Mouse (Mus musculus) testis, adult 10 weeks (tissue): ENCODE measurements around the gene Akp3. TPM values are rescaled to one million over a fixed set of nuclear protein-coding genes. Genes with fewer than 3 reads are reported as not detected.

ENCODE experiments used
- polyA plus RNA-seq: library from polyadenylated mRNA; stranded (reverse); fragments of 350-450 nt; fragmentation: Illumina TruSeq; extraction: RNeasy Lipid Tissue Mini Kit (QIAGEN cat#74804); gene quantifications from one replicate; pipeline ENCODE4 v1.2.3, GENCODE M21; 2014; ENCODE audit warnings: low read depth, low replicate concordance

Gene Akp3
- 0.20 TPM for polyA plus RNA-seq

DNA sequence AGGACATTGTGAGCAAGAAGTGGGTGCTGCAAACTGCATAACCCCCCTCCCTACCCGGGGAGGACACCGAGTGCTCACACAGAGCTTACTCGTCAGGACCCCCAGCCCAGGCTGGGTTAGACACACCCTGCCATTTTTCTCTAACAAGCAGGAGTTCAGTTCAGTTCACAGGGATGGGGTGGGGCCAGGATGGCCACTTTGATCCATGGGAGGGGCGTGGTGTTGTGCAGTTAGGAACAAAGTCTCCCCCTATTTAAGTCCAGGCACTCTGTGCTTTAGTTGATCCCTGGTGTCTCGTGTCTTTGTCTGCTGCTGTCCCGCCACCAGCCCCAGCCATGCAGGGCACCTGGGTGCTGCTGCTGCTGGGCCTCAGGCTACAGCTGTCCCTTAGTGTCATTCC lies at the start of gene Akp3:
Gene Akp3 (plus strand): TSS at position 301 of the 400 bp plus-strand sequence.

DNA sequence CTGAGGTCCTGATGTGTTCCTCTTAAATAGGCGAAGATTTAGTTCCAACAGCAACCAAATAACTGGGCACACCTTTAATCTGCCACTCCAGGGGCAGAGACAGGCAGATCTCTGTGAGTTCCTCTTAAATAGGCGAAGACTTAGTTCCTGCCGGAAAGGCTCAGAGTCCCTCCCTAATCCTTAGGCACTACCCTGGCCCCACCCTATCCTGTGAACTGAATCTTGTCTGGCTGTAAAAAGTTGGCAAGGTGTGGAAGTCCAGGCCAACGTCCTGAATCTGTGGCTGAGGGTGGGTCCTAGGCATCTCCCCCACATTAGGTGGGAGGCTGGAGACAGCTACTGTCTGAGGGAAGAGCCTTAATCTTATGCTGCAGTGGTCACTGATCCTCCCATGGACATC lies 34.9 kb upstream of the Akp3 start, which contains the start of gene Alppl2:
Gene Alppl2 (minus strand): TSS at position 101 of the 400 bp plus-strand sequence.

DNA sequence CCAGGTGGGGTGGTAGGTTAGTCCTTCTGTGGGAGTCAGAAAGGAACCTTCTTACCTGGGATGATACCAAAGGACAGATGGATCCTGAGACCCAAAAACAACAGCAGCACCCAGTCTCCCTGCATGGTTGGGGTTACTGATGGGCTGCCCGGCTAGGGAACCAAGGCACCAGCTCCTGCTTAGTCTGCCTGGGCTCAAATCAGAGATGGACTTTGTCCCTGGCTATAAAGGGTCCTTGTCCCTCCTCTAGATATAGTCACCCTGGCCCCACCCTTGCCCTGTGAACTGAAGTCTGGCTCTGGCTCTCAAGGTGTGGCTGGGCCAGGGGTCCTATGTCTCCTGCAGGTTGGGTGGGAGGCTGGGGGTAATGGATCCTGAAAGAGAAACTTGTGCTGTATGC lies 23.4 kb upstream of the Akp3 start, which contains the start of gene Alpi:
Gene Alpi (minus strand): TSS at position 196 of the 400 bp plus-strand sequence.

DNA sequence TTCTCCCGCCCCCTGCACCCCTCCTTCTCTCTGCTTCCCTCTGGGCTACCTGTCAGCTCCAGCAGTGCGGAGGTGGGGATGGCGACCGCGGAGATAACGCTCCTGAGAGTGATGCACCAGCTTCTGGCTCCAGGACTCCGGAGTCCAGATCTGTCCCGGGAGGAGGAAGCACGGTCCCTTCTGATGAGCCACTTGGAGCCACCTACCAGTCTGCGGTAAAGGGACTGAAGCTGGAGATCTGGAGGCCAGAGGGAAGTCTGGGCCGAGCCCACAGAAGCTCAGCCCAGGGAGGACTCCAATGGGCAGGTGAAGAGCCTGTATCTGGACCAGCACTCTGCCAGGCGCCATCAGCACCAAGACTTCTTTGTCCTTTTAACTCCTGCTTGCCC lies 31.4 kb downstream of the Akp3 start, which contains the start of gene Ecel1:
Gene Ecel1 (minus strand): TSS at position 323 of the 389 bp plus-strand sequence.

Other genes with a start within 250 kb of the Akp3 start
- 0.27 TPM for gene Alppl2, start 35.0 kb upstream of the Akp3 start, polyA plus RNA-seq
- not detected for gene Alpi, start 23.4 kb upstream of the Akp3 start, polyA plus RNA-seq
- gene Ecel1, start 31.5 kb downstream of the Akp3 start, polyA plus RNA-seq, result not detected
- gene Prss56, start 58.3 kb downstream of the Akp3 start, polyA plus RNA-seq, result 0.21 TPM
- not detected for gene Chrnd, start 65.6 kb downstream of the Akp3 start, polyA plus RNA-seq
- gene Chrng, start 79.7 kb downstream of the Akp3 start, polyA plus RNA-seq, result not detected
- gene Eif4e2, start 88.9 kb downstream of the Akp3 start, polyA plus RNA-seq, result 106 TPM
- gene Efhd1, start 139.4 kb downstream of the Akp3 start, polyA plus RNA-seq, result 550 TPM
- 72.2 TPM for gene Gigyf2, start 202.0 kb downstream of the Akp3 start, polyA plus RNA-seq